Mouse (Mus musculus): ENCODE measurements around the gene Notch2.

- TF ChIP-seq POLR2A (IDR thresholded peaks at IDR 0.05; ENCODE audit: low read depth, low read length) (no peak), CTCF (IDR thresholded peaks at IDR 0.05; ENCODE audit: borderline replicate concordance, insufficient read depth, low read length) (no peak)
These were observed 69.6 kb downstream of the Notch2 start for GRCm38 (mm10) chr3:98082972-98083371.
